Mouse (Mus musculus) bone marrow macrophage, adult 2 months (primary cell): ENCODE data around the gene Bri3.

Source experiments
- CTCF ChIP-seq: IDR thresholded peaks from 2 replicates; pipeline ENCODE4 v1.5.1; 2012; ENCODE audit warnings: low read depth, mild to moderate bottlenecking, low read length, moderate library complexity
- POLR2A ChIP-seq: IDR thresholded peaks from 2 replicates; pipeline ENCODE4 v1.6.1; 2012; ENCODE audit warnings: mild to moderate bottlenecking, low read depth, low read length, borderline replicate concordance

- TF ChIP-seq POLR2A: no peak
- TF ChIP-seq CTCF: no peak
Observed at GRCm38 (mm10) chr5:144380689-144381088, 136.5 kb downstream of the Bri3 start.
